Mouse (Mus musculus): Measurements from ENCODE around the gene Rfpl4. TPM values are rescaled to one million over a fixed set of nuclear protein-coding genes. Genes with fewer than 3 reads are reported as not detected.

Gene Rfpl4
- polyA plus RNA-seq, 1 experiment = not detected

DNA sequence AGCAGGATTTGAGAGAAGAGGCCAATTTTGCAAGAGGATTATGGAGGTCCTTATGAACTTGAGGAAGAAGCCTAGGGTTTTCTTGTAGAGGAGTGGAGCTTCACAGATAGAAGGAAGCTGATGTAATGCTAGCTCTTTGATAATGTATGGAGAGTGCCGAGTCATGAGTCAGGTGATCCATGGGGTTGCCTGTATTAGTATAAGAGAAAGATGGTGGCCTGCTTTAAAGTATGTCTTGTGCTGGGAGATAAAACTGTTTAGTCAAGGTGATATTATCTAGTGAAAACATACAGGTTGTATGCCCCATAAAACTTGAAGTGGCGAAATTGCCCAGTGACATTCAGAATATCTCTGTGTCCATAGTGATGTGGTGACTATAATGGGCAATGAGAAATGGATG, 39.8 kb downstream of the Rfpl4 start:
- DNase-seq = no peak
- H3K27me3 ChIP-seq (ENCODE audit: control insufficient read depth, insufficient read depth, low read length) = no peaks in the 10 kb centered on the region
- peaks cover 7% of the 10 kb centered on the region for H3K4me1 ChIP-seq (replicated peaks; ENCODE audit: control insufficient read depth, insufficient read depth, low read length)
- H3K36me3 ChIP-seq (ENCODE audit: control insufficient read depth, insufficient read depth, low read length) = peaks cover 67% of the 10 kb centered on the region
- H3K4me3 ChIP-seq (ENCODE audit: control insufficient read depth, insufficient read depth, low read length) = no peak overlapping the region
- H3K27ac ChIP-seq (ENCODE audit: control insufficient read depth, insufficient read depth, low read length) = no peak overlapping the region
- WGBS = 93% methylated on average over 2 of the region's 2 CpGs
- no peak for TF ChIP-seq CTCF (IDR thresholded peaks at IDR 0.05; ENCODE audit: borderline replicate concordance, control insufficient read depth, extremely low read depth, insufficient read depth, low read length, poor library complexity)

- H3K27ac ChIP-seq (ENCODE audit: control insufficient read depth, insufficient read depth, low read length) = no peak overlapping the region
- TF ChIP-seq CTCF (IDR thresholded peaks at IDR 0.05; ENCODE audit: borderline replicate concordance, control insufficient read depth, extremely low read depth, insufficient read depth, low read length, poor library complexity) (no peak), POLR2A (IDR thresholded peaks at IDR 0.05; ENCODE audit: control insufficient read depth, extremely low read depth, insufficient read depth, low read length, poor library complexity) (no peak)
- 95% methylated on average over 5 of the region's 5 CpGs for WGBS
- no peaks in the 10 kb centered on the region for H3K27me3 ChIP-seq (ENCODE audit: control insufficient read depth, insufficient read depth, low read length)
- peaks cover 87% of the 10 kb centered on the region for H3K36me3 ChIP-seq (ENCODE audit: control insufficient read depth, insufficient read depth, low read length)
- no peak for DNase-seq
- H3K4me1 ChIP-seq (replicated peaks; ENCODE audit: control insufficient read depth, insufficient read depth, low read length) = no peaks in the 10 kb centered on the region
- H3K4me3 ChIP-seq (ENCODE audit: control insufficient read depth, insufficient read depth, low read length) = no peak overlapping the region
These were observed 41.8 kb downstream of the Rfpl4 start for GRCm38 (mm10) chr7:5074984-5075383.

DNA sequence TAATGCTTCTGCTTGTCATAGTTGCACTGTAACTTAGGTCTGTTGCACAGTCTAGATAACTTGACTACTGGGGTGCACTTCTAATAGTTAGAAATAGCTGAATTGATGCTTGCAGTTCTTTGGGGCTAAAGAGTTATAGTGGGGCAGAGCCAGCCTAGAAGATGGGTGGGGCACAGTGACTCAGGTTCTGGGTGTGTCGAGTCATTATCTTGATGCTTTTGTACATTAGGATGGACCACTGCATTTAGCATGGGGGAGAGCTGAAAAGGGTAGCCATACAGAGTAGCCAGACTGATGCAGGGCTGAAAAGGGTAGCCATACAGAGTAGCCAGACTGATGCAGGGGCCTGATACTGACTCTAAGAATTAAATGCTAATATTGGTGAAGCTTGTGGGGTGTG, 43.2 kb downstream of the Rfpl4 start:
- no peak overlapping the region for H3K4me3 ChIP-seq (ENCODE audit: control insufficient read depth, insufficient read depth, low read length)
- 86% methylated on average over 1 of the region's 1 CpGs for WGBS
- H3K36me3 ChIP-seq (ENCODE audit: control insufficient read depth, insufficient read depth, low read length) = peaks cover 95% of the 10 kb centered on the region

DNA sequence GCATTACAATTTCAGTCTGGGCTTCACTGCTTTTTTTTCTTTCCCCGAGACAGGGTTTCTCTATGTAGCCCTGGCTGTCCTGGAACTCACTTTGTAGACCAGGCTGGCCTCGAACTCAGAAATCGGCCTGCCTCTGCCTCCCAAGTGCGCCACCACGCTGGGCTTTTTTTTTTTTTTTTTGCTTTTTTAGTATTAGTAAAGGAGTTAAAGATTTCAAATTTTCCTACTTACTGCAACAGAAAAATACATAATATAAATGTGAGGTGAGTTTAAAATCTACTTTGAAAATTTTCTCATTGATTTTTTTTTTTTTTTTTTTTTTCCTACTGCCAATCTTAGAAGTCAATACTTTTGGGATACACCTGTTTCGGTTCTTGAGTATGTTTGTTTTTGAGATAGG, 51.9 kb downstream of the Rfpl4 start:
- 94% methylated on average over 6 of the region's 6 CpGs for WGBS
- Histone ChIP-seq H3K27ac (ENCODE audit: control insufficient read depth, insufficient read depth, low read length) (no peak overlapping the region), H3K4me3 (ENCODE audit: control insufficient read depth, insufficient read depth, low read length) (no peak overlapping the region), H3K36me3 (ENCODE audit: control insufficient read depth, insufficient read depth, low read length) (peaks cover 35% of the 10 kb centered on the region), H3K27me3 (ENCODE audit: control insufficient read depth, insufficient read depth, low read length) (no peaks in the 10 kb centered on the region), H3K4me1 (replicated peaks; ENCODE audit: control insufficient read depth, insufficient read depth, low read length) (peaks cover 8% of the 10 kb centered on the region)
- no peak for TF ChIP-seq POLR2A (IDR thresholded peaks at IDR 0.05; ENCODE audit: control insufficient read depth, extremely low read depth, insufficient read depth, low read length, poor library complexity)
- no peak for TF ChIP-seq CTCF (IDR thresholded peaks at IDR 0.05; ENCODE audit: borderline replicate concordance, control insufficient read depth, extremely low read depth, insufficient read depth, low read length, poor library complexity)
- no peak for DNase-seq

More for the DNA sequence above, 43.2 kb downstream of the Rfpl4 start:
- no peak for DNase-seq
- Histone ChIP-seq H3K4me1 (replicated peaks; ENCODE audit: control insufficient read depth, insufficient read depth, low read length) (no peaks in the 10 kb centered on the region), H3K27ac (ENCODE audit: control insufficient read depth, insufficient read depth, low read length) (no peak overlapping the region), H3K27me3 (ENCODE audit: control insufficient read depth, insufficient read depth, low read length) (no peaks in the 10 kb centered on the region)
- TF ChIP-seq POLR2A (IDR thresholded peaks at IDR 0.05; ENCODE audit: control insufficient read depth, extremely low read depth, insufficient read depth, low read length, poor library complexity) (no peak), CTCF (IDR thresholded peaks at IDR 0.05; ENCODE audit: borderline replicate concordance, control insufficient read depth, extremely low read depth, insufficient read depth, low read length, poor library complexity) (no peak)

- Histone ChIP-seq H3K4me1 (replicated peaks; ENCODE audit: control insufficient read depth, insufficient read depth, low read length) (peaks cover 13% of the 10 kb centered on the region), H3K4me3 (ENCODE audit: control insufficient read depth, insufficient read depth, low read length) (peak overlapping the region; percentile 59), H3K36me3 (ENCODE audit: control insufficient read depth, insufficient read depth, low read length) (peaks cover 11% of the 10 kb centered on the region), H3K27ac (ENCODE audit: control insufficient read depth, insufficient read depth, low read length) (peak overlapping the region; percentile 76), H3K27me3 (ENCODE audit: control insufficient read depth, insufficient read depth, low read length) (no peaks in the 10 kb centered on the region)
- TF ChIP-seq CTCF (IDR thresholded peaks at IDR 0.05; ENCODE audit: borderline replicate concordance, control insufficient read depth, extremely low read depth, insufficient read depth, low read length, poor library complexity) = no peak
- TF ChIP-seq POLR2A (IDR thresholded peaks at IDR 0.05; ENCODE audit: control insufficient read depth, extremely low read depth, insufficient read depth, low read length, poor library complexity) = no peak; the same call in 1 of the 2 replicates
- no peak for DNase-seq
- WGBS = 0% methylated on average over 51 of the region's 51 CpGs
These were observed 54.3 kb downstream of the Rfpl4 start for GRCm38 (mm10) chr7:5062360-5063001.

- Histone ChIP-seq H3K4me1 (replicated peaks; ENCODE audit: control insufficient read depth, insufficient read depth, low read length) (peaks cover 15% of the 10 kb centered on the region), H3K36me3 (ENCODE audit: control insufficient read depth, insufficient read depth, low read length) (peaks cover 8% of the 10 kb centered on the region), H3K27me3 (ENCODE audit: control insufficient read depth, insufficient read depth, low read length) (peaks cover 4% of the 10 kb centered on the region; the same call in 1 of the 2 replicates), H3K27ac (ENCODE audit: control insufficient read depth, insufficient read depth, low read length) (peak within 1 kb of the TSS; percentile 97), H3K4me3 (ENCODE audit: control insufficient read depth, insufficient read depth, low read length) (peak within 1 kb of the TSS; percentile 85)
- peak; percentile 84 for TF ChIP-seq POLR2A (IDR thresholded peaks at IDR 0.05; ENCODE audit: control insufficient read depth, extremely low read depth, insufficient read depth, low read length, poor library complexity)
- TF ChIP-seq CTCF (IDR thresholded peaks at IDR 0.05; ENCODE audit: borderline replicate concordance, control insufficient read depth, extremely low read depth, insufficient read depth, low read length, poor library complexity) = no peak
- WGBS = under 1% methylated on average over 65 of the region's 65 CpGs
- DNase-seq = peak; percentile 95
These were observed 54.9 kb downstream of the Rfpl4 start, which contains the start of gene U2af2 for GRCm38 (mm10) chr7:5061774-5062359. Gene U2af2, plus strand, starts transcription at chr7:5062143.

Data from thymus, adult 2 months (tissue).